Mouse (Mus musculus) spleen, adult 2 months (tissue): ENCODE results near the gene Btbd16. TPM values are rescaled to one million over a fixed set of nuclear protein-coding genes. Genes with fewer than 3 reads are reported as not detected.

Source experiments
- DNase-seq, 2 experiments: peaks; one replicate each; pipeline versions ENCODE4 v3.0.0 to v3.0.0-alpha.2; 2012 to 2021; ENCODE audit warnings: low spot score in 2 of 2, low read depth in 1 of 2
- H3K27ac ChIP-seq: fragments of 200-500 bp; 2 replicates; pipeline ENCODE4 v1.5.1; 2012; ENCODE audit warnings: low read length, inconsistent platforms; ENCODE audit not compliant: insufficient read depth
- H3K27me3 ChIP-seq: fragments of 200-500 bp; 2 replicates; pipeline ENCODE4 v1.6.1; 2012; ENCODE audit warnings: mild to moderate bottlenecking, moderate library complexity, low read length, inconsistent platforms; ENCODE audit not compliant: control insufficient read depth, insufficient read depth
- H3K36me3 ChIP-seq: fragments of 200-500 bp; 2 replicates; pipeline ENCODE4 v1.6.1; 2012; ENCODE audit warnings: mild to moderate bottlenecking, low read length, inconsistent platforms; ENCODE audit not compliant: control insufficient read depth, insufficient read depth
- H3K4me1 ChIP-seq: fragments of 200-500 bp; 2 replicates; pipeline ENCODE4 v1.6.1; 2011; ENCODE audit warnings: inconsistent platforms; ENCODE audit not compliant: control insufficient read depth, insufficient read depth, insufficient read length
- H3K4me3 ChIP-seq: fragments of 200-500 bp; 2 replicates; pipeline ENCODE4 v1.5.1; 2011; ENCODE audit warnings: mild to moderate bottlenecking, inconsistent platforms; ENCODE audit not compliant: insufficient read depth, insufficient read length; ENCODE audit errors: extremely low read depth
- CTCF ChIP-seq: fragments of 200-500 bp; IDR thresholded peaks from 2 replicates; pipeline ENCODE4 v1.5.1; 2011; ENCODE audit warnings: mild to moderate bottlenecking, inconsistent platforms; ENCODE audit not compliant: insufficient read depth, insufficient read length, insufficient replicate concordance; ENCODE audit errors: extremely low read depth
- POLR2A ChIP-seq: fragments of 200-500 bp; IDR thresholded peaks from 2 replicates; pipeline ENCODE4 v1.6.1; 2011; ENCODE audit warnings: low read depth, low read length, inconsistent platforms
- WGBS: fragments of 180-500 bp; shearing (Covaris S2); methylation state at CpG from one replicate; pipeline ENCODE4 v1.1.7; 2018; 5-methylcytosine and 5-hydroxymethylcytosine counted together
- polyA plus RNA-seq: library from polyadenylated mRNA; depleted of rRNA; stranded (reverse); fragments of >200 nt; gene quantifications from 2 replicates; pipeline ENCODE4 v1.2.3, GENCODE M21; 2012

The Btbd16 gene
- polyA plus RNA-seq, 1 experiment, result 0.20 TPM

DNA sequence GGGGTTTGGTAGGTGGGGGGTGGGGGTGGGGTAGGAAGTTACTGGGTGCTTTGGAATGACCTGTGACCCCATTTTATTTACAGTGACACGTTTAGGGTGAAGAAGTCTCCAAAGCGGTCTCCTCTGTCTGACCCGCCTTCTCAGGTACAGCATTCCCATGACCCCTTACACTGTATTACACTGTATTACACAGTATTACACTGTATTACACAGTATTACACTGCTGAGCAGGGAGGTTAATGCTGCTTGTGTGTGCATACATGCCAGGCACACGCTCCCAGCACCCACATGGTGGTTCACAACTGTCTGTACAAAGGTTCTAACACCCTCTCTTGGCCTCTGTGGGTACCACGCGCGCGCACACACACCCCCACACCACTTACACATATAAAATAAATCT lies 40.4 kb upstream of the Btbd16 start:
- 93% methylated on average over 8 of the region's 8 CpGs for whole genome bisulfite sequencing
- DNase-seq, result no peak
- H3K27me3 ChIP-seq, result no peaks in the 10 kb centered on the region

DNA sequence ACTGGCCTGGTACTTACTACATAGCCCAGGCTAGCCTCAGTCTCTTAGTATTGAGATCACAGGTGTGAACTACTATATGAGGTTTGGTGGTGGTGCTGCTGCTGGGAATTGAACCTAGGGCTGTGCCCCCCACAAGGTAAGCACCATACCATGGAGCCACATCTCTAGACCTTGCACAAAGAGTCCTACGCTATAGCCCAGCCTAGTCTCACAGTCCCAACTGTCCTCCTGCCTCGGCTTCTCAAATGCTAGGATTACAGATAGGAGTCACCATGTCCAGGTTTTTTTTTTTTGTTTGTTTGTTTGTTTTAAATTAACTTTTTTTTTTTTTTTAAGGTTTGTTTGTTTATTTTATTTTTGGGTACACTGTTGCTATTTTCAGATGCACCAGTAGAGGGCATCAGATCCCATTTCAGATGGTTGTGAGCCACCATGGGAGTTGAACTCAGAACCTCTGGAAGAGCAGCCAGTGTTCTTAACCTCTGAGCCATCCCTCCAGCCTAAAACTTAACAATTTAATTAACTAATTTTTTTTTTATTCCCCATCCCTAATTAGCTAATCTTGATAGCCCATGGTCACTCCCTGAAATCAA lies 39.6 kb upstream of the Btbd16 start:
- WGBS, result 95% methylated on average over 2 of the region's 2 CpGs

More for the DNA sequence above, 40.4 kb upstream of the Btbd16 start:
- Histone ChIP-seq H3K4me1 (no peaks in the 10 kb centered on the region), H3K4me3 (no peak overlapping the region), H3K27ac (no peak overlapping the region), H3K36me3 (no peaks in the 10 kb centered on the region)
- TF ChIP-seq POLR2A (no peak), CTCF (no peak)

DNA sequence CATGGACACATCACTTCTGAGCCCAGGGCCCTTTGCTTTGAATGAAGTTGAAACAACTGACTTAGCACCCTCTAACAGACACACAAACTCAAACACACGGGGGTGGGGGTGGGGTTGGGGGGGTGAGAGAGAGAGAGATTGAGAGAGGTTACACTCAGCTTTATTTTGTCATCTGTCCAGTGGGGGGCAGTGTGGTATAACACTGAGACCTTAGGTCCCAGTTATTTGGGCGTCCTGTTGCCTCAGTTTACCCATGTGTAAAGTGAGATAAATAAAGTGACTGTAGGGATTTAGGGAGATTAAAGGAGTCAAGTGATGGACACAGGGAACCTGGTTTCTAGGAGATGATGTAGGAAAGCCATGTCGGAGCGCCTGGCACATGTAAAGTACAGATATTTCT lies 32.8 kb upstream of the Btbd16 start:
- Histone ChIP-seq H3K27me3 (no peaks in the 10 kb centered on the region), H3K4me1 (no peaks in the 10 kb centered on the region), H3K27ac (no peak overlapping the region), H3K4me3 (no peak overlapping the region), H3K36me3 (no peaks in the 10 kb centered on the region)
- DNase-seq, result no peak
- 87% methylated on average over 4 of the region's 4 CpGs for WGBS
- TF ChIP-seq POLR2A (no peak), CTCF (no peak)

More for the DNA sequence above, 39.6 kb upstream of the Btbd16 start:
- no peak overlapping the region for H3K4me3 ChIP-seq
- H3K27me3 ChIP-seq, result no peaks in the 10 kb centered on the region
- DNase-seq, result no peak
- H3K27ac ChIP-seq, result no peak overlapping the region
- no peaks in the 10 kb centered on the region for H3K4me1 ChIP-seq
- TF ChIP-seq POLR2A (no peak), CTCF (no peak)
- H3K36me3 ChIP-seq, result no peaks in the 10 kb centered on the region

DNA sequence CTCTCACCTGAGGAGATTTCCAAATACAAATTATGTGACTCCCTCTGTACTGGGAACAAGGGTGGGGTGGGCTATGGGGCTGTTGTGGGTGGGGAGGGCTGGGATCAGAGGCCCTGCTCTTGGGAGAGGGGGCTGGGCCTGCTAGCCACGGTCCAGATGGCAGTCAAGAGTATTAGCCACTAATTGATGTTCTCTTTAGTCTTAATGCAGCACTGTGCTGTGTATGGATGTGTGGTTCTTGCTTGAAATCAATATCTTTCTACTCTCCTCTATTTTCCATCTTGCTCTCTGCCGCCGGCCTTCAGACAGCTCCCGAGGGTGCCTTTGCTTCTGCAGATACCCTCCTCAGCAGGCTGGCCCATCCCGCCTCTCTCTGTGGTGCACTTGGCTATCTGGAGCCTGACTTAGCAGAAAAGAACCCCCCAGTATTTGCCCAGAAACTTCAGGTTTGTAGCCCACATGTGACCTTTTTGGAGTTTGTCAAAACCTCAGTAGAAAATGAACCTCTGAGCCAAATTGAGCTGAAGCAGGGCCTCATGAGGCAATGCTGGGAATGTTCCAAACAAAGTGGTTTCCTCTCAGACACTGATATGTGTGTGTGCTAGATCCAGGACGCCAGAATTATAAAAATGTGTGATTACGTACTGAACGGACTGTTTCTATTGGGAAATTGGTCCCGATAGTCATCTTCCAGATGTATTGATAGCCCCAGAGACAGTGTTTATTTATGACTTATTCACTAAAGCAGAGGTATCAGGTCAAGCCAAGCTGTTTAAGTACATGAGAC lies 30.4 kb upstream of the Btbd16 start:
- Histone ChIP-seq H3K27ac (no peak overlapping the region), H3K4me1 (no peaks in the 10 kb centered on the region), H3K36me3 (no peaks in the 10 kb centered on the region), H3K27me3 (no peaks in the 10 kb centered on the region), H3K4me3 (no peak overlapping the region)
- no peak for DNase-seq
- TF ChIP-seq POLR2A (no peak), CTCF (no peak)
- WGBS, result 91% methylated on average over 9 of the region's 9 CpGs

DNA sequence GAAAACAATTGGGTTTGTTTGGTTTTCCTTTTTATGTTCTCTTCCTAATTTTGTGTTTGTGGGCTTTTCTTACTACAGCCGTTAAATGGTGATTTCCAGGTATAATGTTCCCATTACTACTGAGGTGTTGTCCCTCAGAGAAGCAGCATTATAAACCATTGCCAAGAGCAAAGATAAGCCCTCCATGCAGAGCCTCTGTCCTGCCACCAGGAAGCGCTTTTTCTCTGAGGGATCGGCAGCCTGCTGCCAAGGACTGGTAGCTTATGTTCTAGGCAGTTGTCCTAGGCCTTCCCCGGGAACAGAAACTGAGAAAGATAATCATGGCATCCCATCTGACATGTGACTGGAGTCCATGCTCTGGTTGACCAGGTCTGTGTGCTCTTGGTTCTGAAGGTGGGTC lies 24.7 kb upstream of the Btbd16 start:
- H3K4me3 ChIP-seq, result no peak overlapping the region
- TF ChIP-seq CTCF, result no peak
- no peak for TF ChIP-seq POLR2A
- H3K4me1 ChIP-seq, result no peaks in the 10 kb centered on the region
- WGBS, result 93% methylated on average over 4 of the region's 4 CpGs
- no peak for DNase-seq
- H3K27me3 ChIP-seq, result no peaks in the 10 kb centered on the region
- H3K27ac ChIP-seq, result no peak overlapping the region
- no peaks in the 10 kb centered on the region for H3K36me3 ChIP-seq

DNA sequence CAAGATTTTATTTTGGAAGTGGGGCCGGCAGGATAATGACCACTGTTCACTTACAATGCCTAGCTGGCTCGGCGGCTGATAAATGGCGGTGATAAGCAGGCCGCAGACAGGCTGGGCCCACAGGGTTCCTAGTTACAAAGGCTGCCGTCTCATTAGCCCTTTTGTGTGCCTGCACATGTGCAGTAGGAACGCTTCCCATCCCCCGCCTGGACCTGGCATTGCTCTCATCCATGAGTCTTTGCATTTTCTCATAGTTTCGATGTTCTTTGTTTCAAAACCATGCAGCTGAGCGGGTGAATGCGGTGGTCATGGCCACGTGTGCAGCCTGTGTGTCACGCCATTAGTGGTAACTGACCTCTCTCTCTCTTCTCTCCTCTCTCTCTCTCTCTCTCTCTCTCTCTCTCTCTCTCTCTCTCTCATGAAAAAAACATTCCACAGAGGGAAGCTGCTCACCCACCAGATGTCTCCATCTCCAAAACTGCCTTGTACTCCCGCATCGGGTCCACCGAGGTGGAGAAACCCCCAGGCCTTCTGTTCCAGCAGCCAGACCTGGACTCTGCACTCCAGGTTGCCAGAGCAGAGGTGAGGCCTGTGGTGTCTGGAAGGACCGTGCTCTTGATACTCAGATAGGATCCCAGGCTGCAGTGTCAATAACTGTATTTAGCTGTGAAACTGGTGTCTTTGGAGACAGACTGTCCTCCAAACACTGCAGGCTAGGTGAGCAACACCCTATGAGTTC lies 22.9 kb upstream of the Btbd16 start:
- Histone ChIP-seq H3K36me3 (no peaks in the 10 kb centered on the region), H3K4me1 (no peaks in the 10 kb centered on the region), H3K27ac (no peak overlapping the region), H3K27me3 (no peaks in the 10 kb centered on the region), H3K4me3 (no peak overlapping the region)
- 91% methylated on average over 17 of the region's 17 CpGs for WGBS
- no peak for TF ChIP-seq CTCF
- TF ChIP-seq POLR2A, result no peak
- DNase-seq, result no peak
